Mouse (Mus musculus) hindbrain, embryonic 14.5 days (tissue): ENCODE data around the gene Mmrn2. TPM values are rescaled to one million over a fixed set of nuclear protein-coding genes. Genes with fewer than 3 reads are reported as not detected.
A peak's percentile ranks its signal among the peaks of the same experiment; 100 is the strongest.

Experiments
- ATAC-seq: fragments of 200-750 bp; cut with Nextera tagmentation; 2 replicates; pipeline ENCODE4 v1.8.0; 2017; ENCODE audit warnings: moderate number of reproducible peaks, mild to moderate bottlenecking, moderate TSS enrichment, moderate library complexity; ENCODE audit not compliant: low FRiP score
- DNase-seq: peaks from one replicate; pipeline ENCODE4 v3.0.0-alpha.2; 2015; ENCODE audit warnings: low spot score
- H3K27ac ChIP-seq: fragments of 300-500 bp; sonication (generic); 2 replicates; pipeline ENCODE4 v1.5.1; 2014; ENCODE audit warnings: mild to moderate bottlenecking, moderate library complexity
- H3K27me3 ChIP-seq: fragments of 300-500 bp; sonication (generic); 2 replicates; pipeline ENCODE4 v1.6.1; 2014; ENCODE audit warnings: mild to moderate bottlenecking, low read length, mixed read lengths; ENCODE audit not compliant: control insufficient read depth, insufficient read depth
- H3K36me3 ChIP-seq: fragments of 300-500 bp; sonication (generic); replicated peaks from 2 replicates; pipeline ENCODE4 v1.6.1; 2014; ENCODE audit not compliant: control insufficient read depth, insufficient read depth
- H3K4me1 ChIP-seq: fragments of 300-500 bp; sonication (generic); replicated peaks from 2 replicates; pipeline ENCODE4 v1.6.1; 2014; ENCODE audit warnings: antibody characterized with exemption, low read length, mixed read lengths; ENCODE audit not compliant: control insufficient read depth, insufficient read depth
- H3K4me2 ChIP-seq: fragments of 300-500 bp; sonication (generic); replicated peaks from 2 replicates; pipeline ENCODE4 v1.6.1; 2014; ENCODE audit warnings: mild to moderate bottlenecking, moderate library complexity
- H3K4me3 ChIP-seq: fragments of 300-500 bp; sonication (generic); replicated peaks from 2 replicates; pipeline ENCODE4 v1.5.1; 2014; ENCODE audit warnings: mild to moderate bottlenecking, low read length
- H3K9ac ChIP-seq: fragments of 300-500 bp; sonication (generic); 2 replicates; pipeline ENCODE4 v1.6.1; 2014
- H3K9me3 ChIP-seq: fragments of 300-500 bp; sonication (generic); 2 replicates; pipeline ENCODE4 v1.6.1; 2016; ENCODE audit warnings: low read length; ENCODE audit not compliant: control insufficient read depth
- WGBS: fragments of 180-500 bp; shearing (Covaris S2); extraction: QIAGEN DNeasy Blood & Tissue Kit; methylation state at CpG from one replicate; pipeline ENCODE4 v1.1.7; 2014; 5-methylcytosine and 5-hydroxymethylcytosine counted together
- polyA plus RNA-seq: library from polyadenylated mRNA; unstranded; fragments of >200 nt; fragmentation: Nextera tagmentation; extraction: Ambion mirVana; gene quantifications from 2 replicates; pipeline ENCODE4 v1.2.1, GENCODE M21; 2014

Gene Mmrn2
- polyA plus RNA-seq, 1 experiment from 2014 or later: 5.3 TPM

GRCm38 (mm10) chr14:34444924-34445323 is 69.7 kb downstream of the Mmrn2 start:
- Histone ChIP-seq H3K9me3 (no peaks in the 10 kb centered on the region), H3K4me1 (no peaks in the 10 kb centered on the region), H3K36me3 (peaks cover 27% of the 10 kb centered on the region), H3K27me3 (no peaks in the 10 kb centered on the region), H3K9ac (no peak overlapping the region), H3K4me2 (no peak overlapping the region), H3K27ac (no peak overlapping the region), H3K4me3 (no peak overlapping the region)
- no peak for DNase-seq
- no peak for ATAC-seq

- Histone ChIP-seq H3K4me2 (no peak overlapping the region), H3K9me3 (no peaks in the 10 kb centered on the region), H3K27ac (no peak overlapping the region), H3K4me3 (no peak overlapping the region), H3K4me1 (no peaks in the 10 kb centered on the region), H3K27me3 (no peaks in the 10 kb centered on the region), H3K36me3 (peaks cover 24% of the 10 kb centered on the region), H3K9ac (no peak overlapping the region)
- ATAC-seq: no peak
- DNase-seq: no peak
- WGBS: 91% methylated on average over 3 of the region's 3 CpGs
Measured at GRCm38 (mm10) chr14:34445348-34445747, 70.1 kb downstream of the Mmrn2 start.

GRCm38 (mm10) chr14:34446624-34447023 is 71.4 kb downstream of the Mmrn2 start:
- Histone ChIP-seq H3K36me3 (peaks cover 12% of the 10 kb centered on the region), H3K9ac (no peak overlapping the region), H3K9me3 (no peaks in the 10 kb centered on the region), H3K27ac (no peak overlapping the region), H3K27me3 (no peaks in the 10 kb centered on the region), H3K4me1 (no peaks in the 10 kb centered on the region), H3K4me3 (no peak overlapping the region), H3K4me2 (no peak overlapping the region)
- ATAC-seq (no peak), DNase-seq (no peak)
- WGBS: 95% methylated on average over 6 of the region's 6 CpGs

- no peak overlapping the region for H3K4me2 ChIP-seq
- ATAC-seq (no peak), DNase-seq (no peak)
- H3K27ac ChIP-seq: no peak overlapping the region
- no peak overlapping the region for H3K4me3 ChIP-seq
- H3K9ac ChIP-seq: no peak overlapping the region
- peaks cover 12% of the 10 kb centered on the region for H3K36me3 ChIP-seq
- no peaks in the 10 kb centered on the region for H3K4me1 ChIP-seq
- WGBS: 65% methylated on average over 4 of the region's 4 CpGs
- H3K9me3 ChIP-seq: no peaks in the 10 kb centered on the region
- H3K27me3 ChIP-seq: no peaks in the 10 kb centered on the region
Measured at GRCm38 (mm10) chr14:34447659-34448058, 72.4 kb downstream of the Mmrn2 start.

GRCm38 (mm10) chr14:34448398-34448797 is 73.1 kb downstream of the Mmrn2 start:
- Histone ChIP-seq H3K9me3 (no peaks in the 10 kb centered on the region), H3K27ac (no peak overlapping the region), H3K36me3 (peaks cover 12% of the 10 kb centered on the region), H3K9ac (no peak overlapping the region), H3K4me2 (no peak overlapping the region), H3K27me3 (no peaks in the 10 kb centered on the region), H3K4me1 (peaks cover 3% of the 10 kb centered on the region; the same call in 1 of the 2 replicates), H3K4me3 (no peak overlapping the region)
- ATAC-seq (no peak), DNase-seq (no peak)

- Histone ChIP-seq H3K4me3 (no peak overlapping the region), H3K27me3 (no peaks in the 10 kb centered on the region), H3K4me2 (no peak overlapping the region), H3K4me1 (peaks cover 13% of the 10 kb centered on the region), H3K9me3 (no peaks in the 10 kb centered on the region), H3K27ac (no peak overlapping the region), H3K9ac (no peak overlapping the region), H3K36me3 (peaks cover 12% of the 10 kb centered on the region)
- 45% methylated on average over 9 of the region's 9 CpGs for WGBS
- DNase-seq (no peak), ATAC-seq (no peak)
Measured at GRCm38 (mm10) chr14:34449807-34450206, 74.5 kb downstream of the Mmrn2 start.

- Histone ChIP-seq H3K4me1 (peaks cover 14% of the 10 kb centered on the region), H3K36me3 (peaks cover 12% of the 10 kb centered on the region), H3K27me3 (no peaks in the 10 kb centered on the region), H3K4me3 (no peak overlapping the region), H3K4me2 (no peak overlapping the region), H3K9me3 (no peaks in the 10 kb centered on the region), H3K27ac (no peak overlapping the region), H3K9ac (no peak overlapping the region)
- DNase-seq: no peak
- 88% methylated on average over 5 of the region's 5 CpGs for WGBS
- ATAC-seq: no peak
Measured at GRCm38 (mm10) chr14:34450451-34450850, 75.2 kb downstream of the Mmrn2 start.

- Histone ChIP-seq H3K4me1 (peaks cover 14% of the 10 kb centered on the region), H3K9ac (no peak overlapping the region), H3K4me2 (no peak overlapping the region), H3K4me3 (no peak overlapping the region), H3K36me3 (peaks cover 7% of the 10 kb centered on the region), H3K27me3 (no peaks in the 10 kb centered on the region), H3K27ac (no peak overlapping the region), H3K9me3 (no peaks in the 10 kb centered on the region)
- no peak for DNase-seq
- no peak for ATAC-seq
Measured at GRCm38 (mm10) chr14:34451872-34452271, 76.6 kb downstream of the Mmrn2 start.

- Histone ChIP-seq H3K9ac (peak overlapping the region; percentile 4; the same call in 1 of the 2 replicates), H3K27me3 (no peaks in the 10 kb centered on the region), H3K36me3 (no peaks in the 10 kb centered on the region; the same call in 1 of the 2 replicates), H3K9me3 (no peaks in the 10 kb centered on the region), H3K4me2 (peak overlapping the region; percentile 2; the same call in 1 of the 2 replicates), H3K4me3 (no peak overlapping the region), H3K27ac (peak overlapping the region; percentile 77), H3K4me1 (peaks cover 14% of the 10 kb centered on the region)
- ATAC-seq: peak; percentile 65; the same call in 1 of the 2 replicates
- DNase-seq: peak; percentile 39
- 4% methylated on average over 6 of the region's 6 CpGs for WGBS
Measured at GRCm38 (mm10) chr14:34453648-34454047, 78.4 kb downstream of the Mmrn2 start.
